ENCODE assay signal across 8 mouse cellular contexts in the genomic region with DNA sequence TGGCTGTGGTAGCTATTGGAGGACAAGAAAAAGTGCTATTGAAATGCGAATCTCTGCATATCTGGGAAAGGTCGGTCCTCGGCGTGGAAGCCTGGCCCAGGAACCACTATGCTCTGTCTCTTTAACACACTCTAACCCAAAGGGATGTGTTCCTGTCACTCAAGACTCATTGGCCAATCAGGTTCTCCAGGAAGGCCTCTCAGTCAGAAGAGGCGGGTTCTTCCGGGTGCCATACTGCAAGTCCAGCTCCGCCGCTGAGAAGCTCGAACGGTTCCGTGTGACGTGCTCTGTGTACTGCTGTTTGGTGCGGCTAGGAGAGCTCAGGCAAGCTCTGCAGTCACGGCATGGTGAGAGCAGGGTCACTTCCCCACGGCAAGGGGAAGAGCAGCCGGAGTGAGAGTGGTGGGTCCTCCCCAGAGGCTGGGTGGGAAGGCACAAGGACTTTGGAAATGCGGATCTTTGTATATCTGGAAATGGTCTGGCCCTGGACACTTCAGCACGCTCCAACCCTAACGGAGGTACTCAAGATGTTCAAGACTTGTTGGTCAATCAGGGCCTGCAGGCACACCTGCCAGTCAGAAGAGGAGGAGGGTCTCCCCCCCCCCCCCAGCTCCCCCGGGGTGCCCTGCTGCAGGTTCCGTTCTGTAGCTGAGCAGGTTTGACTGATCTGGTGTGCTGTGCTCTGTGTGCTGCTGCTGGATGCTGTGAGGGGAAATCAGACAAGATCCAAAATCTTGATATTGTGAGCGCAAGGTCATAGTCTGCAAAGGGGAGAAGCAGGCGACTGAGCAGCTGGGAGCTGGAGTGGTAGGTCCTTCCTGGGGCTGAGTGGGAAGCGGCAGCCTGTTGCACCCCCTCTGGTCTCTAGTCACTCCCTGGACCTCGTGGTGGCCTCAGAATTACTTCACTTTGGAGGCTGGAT. TPM values are rescaled to one million over a fixed set of nuclear protein-coding genes. Genes with fewer than 3 reads are reported as not detected.
DNase-seq lines count a peak whose midpoint lies in the region; ATAC-seq lines count a peak whose summit lies in the region.

Gene Zfp958 (plus strand): TSS at position 236 of the 922 bp plus-strand sequence.

- peak within 1 kb of the TSS; percentile 84 for H3K4me2 ChIP-seq in kidney, embryonic 15.5 days

- peaks cover 5% of the 10 kb centered on the region; the same call in 1 of the 2 replicates for H3K4me1 ChIP-seq in heart, embryonic 10.5 days
- H3K4me1 ChIP-seq in kidney, embryonic 15.5 days = peaks cover 16% of the 10 kb centered on the region

- peak within 1 kb of the TSS; percentile 92 for H3K27ac ChIP-seq in heart, embryonic 10.5 days
- H3K27ac ChIP-seq in kidney, embryonic 15.5 days = peak within 1 kb of the TSS; percentile 96

- peak; percentile 85 to 89 for DNase-seq in B cell, adult 2 months
- peak; percentile 99 for DNase-seq in brain, adult 2 months (ENCODE audit: low read depth, low spot score)
- peak; percentile 97 for DNase-seq in heart, embryonic 10.5 days (ENCODE audit: low spot score)
- peak; percentile 90 for DNase-seq in liver
- DNase-seq in spleen, postnatal 4 days (ENCODE audit: low spot score in 2 of 2) = peak; percentile 89 to 90

- no peaks in the 10 kb centered on the region for H3K27me3 ChIP-seq in heart, embryonic 10.5 days (ENCODE audit: insufficient read depth, poor library complexity, severe bottlenecking)
- H3K27me3 ChIP-seq in kidney, embryonic 15.5 days = no peaks in the 10 kb centered on the region

- peak within 1 kb of the TSS; percentile 84 for H3K9ac ChIP-seq in kidney, embryonic 15.5 days

- H3K9me3 ChIP-seq in heart, embryonic 10.5 days = no peaks in the 10 kb centered on the region
- H3K9me3 ChIP-seq in kidney, embryonic 15.5 days (replicated peaks) = no peaks in the 10 kb centered on the region

- 2% methylated on average over 25 of the region's 25 CpGs for WGBS in heart, embryonic 10.5 days
- under 1% methylated on average over 25 of the region's 25 CpGs for WGBS in kidney, embryonic 15.5 days

- ATAC-seq in erythroblast, adult 5-6 weeks (replicated peaks; ENCODE audit: low FRiP score, poor library complexity, severe bottlenecking) = peak; percentile 100
- peak; percentile 100 for ATAC-seq in kidney, embryonic 15.5 days (replicated peaks; ENCODE audit: low FRiP score)
- ATAC-seq in monocyte, adult 5-6 weeks (replicated peaks; ENCODE audit: insufficient number of reproducible peaks, low FRiP score, low TSS enrichment, poor library complexity, severe bottlenecking) = peak; percentile 99

- H3K36me3 ChIP-seq in heart, embryonic 10.5 days = peaks cover 16% of the 10 kb centered on the region
- H3K36me3 ChIP-seq in kidney, embryonic 15.5 days = peaks cover 23% of the 10 kb centered on the region

- peak within 1 kb of the TSS; percentile 90 for H3K4me3 ChIP-seq in heart, embryonic 10.5 days
- H3K4me3 ChIP-seq in kidney, embryonic 15.5 days (replicated peaks) = peak within 1 kb of the TSS; percentile 82

RNA-seq across cellular contexts. Expression of gene Zfp958, which starts in this region (rescaled TPM):
- total RNA-seq in erythroblast, adult 5-6 weeks (2015; ENCODE audit: low replicate concordance) = 4.6 and 9.0 TPM in 2 replicates
- 3.6 and 5.6 TPM in 2 replicates for total RNA-seq in erythroblast, adult 5-6 weeks (2017; ENCODE audit: low replicate concordance)
- polyA plus RNA-seq in heart, embryonic 10.5 days (2016; fragmentation: Nextera tagmentation; extraction: Ambion mirVana) = 9.9 and 11.6 TPM in 2 replicates
- polyA plus RNA-seq in kidney, embryonic 15.5 days (2015; fragmentation: Nextera tagmentation; extraction: Ambion mirVana) = 13.3 and 16.2 TPM in 2 replicates
- 16.5 to 25.6 TPM (median 20.1 TPM) in 3 replicates for total RNA-seq in monocyte, adult 5-6 weeks (2017)

Comparison
In these comparisons a context has a peak if more than half of its experiments do, and no peak if none do; other contexts are left out.
1. Peak in every context shown above with its lines: DNase-seq, ATAC-seq, H3K4me3 ChIP-seq and H3K27ac ChIP-seq.